Mouse (Mus musculus) heart, postnatal 25 days (tissue): Measurements from ENCODE around the gene Nadk2. TPM values are rescaled to one million over a fixed set of nuclear protein-coding genes. Genes with fewer than 3 reads are reported as not detected.

Source experiments
- DNase-seq: peaks from one replicate; pipeline ENCODE4 v3.0.0; 2022; ENCODE audit warnings: low spot score
- intact Hi-C: fragments of 180-260 bp; cut with DNase I; formaldehyde crosslinking; loops from one replicate; pipeline ENCODE4 v1.15.1; 2025
- total RNA-seq, 2 experiments: library from RNA; stranded (reverse); gene quantifications; 2 replicates each; pipeline ENCODE4 v1.2.3; 2021

Nadk2 gene
- total RNA-seq, 2 experiments from 2014 or later, result 53.9 to 54.1 TPM

GRCm38 (mm10) chr15:9127051-9127791, 56.2 kb downstream of the Nadk2 start:
- intact Hi-C loops, result no loop called here
- DNase-seq, result no peak

- intact Hi-C loops, result no loop called here
- DNase-seq, result no peak
These were observed 59.9 kb downstream of the Nadk2 start for GRCm38 (mm10) chr15:9130772-9131498.

- intact Hi-C loops, result no loop called here
- DNase-seq, result no peak
These were observed 60.4 kb downstream of the Nadk2 start for GRCm38 (mm10) chr15:9131499-9131888.

GRCm38 (mm10) chr15:9132693-9133443, 61.8 kb downstream of the Nadk2 start:
- intact Hi-C loops, result no loop called here
- DNase-seq, result no peak

GRCm38 (mm10) chr15:9134891-9135507, 63.9 kb downstream of the Nadk2 start:
- intact Hi-C loops, result no loop called here
- no peak for DNase-seq

GRCm38 (mm10) chr15:9139447-9139846, 68.4 kb downstream of the Nadk2 start:
- no peak for DNase-seq
- intact Hi-C loops, result no loop called here

GRCm38 (mm10) chr15:9140252-9140680, 69.2 kb downstream of the Nadk2 start, which contains the start of gene Lmbrd2:
Gene Lmbrd2 (plus strand): TSS chr15:9140550.
- DNase-seq, result peak; percentile 94
- intact Hi-C loops, result no loop called here

GRCm38 (mm10) chr15:9140684-9141171, 69.7 kb downstream of the Nadk2 start:
- intact Hi-C loops, result no loop called here
- no peak for DNase-seq

GRCm38 (mm10) chr15:9155325-9155724, 84.3 kb downstream of the Nadk2 start, which contains the start of gene Skp2:
Gene Skp2 (minus strand): TSS chr15:9155425.
- no peak for DNase-seq
- intact Hi-C loops, result no loop called here

Other genes with a start within 250 kb of the Nadk2 start
- not detected for gene Ranbp3l, start 103.3 kb upstream of the Nadk2 start, total RNA-seq
- gene Lmbrd2, start 69.3 kb downstream of the Nadk2 start, total RNA-seq, result 10 to 100 TPM; 10.8 to 12.7 TPM
- gene Skp2, start 84.2 kb downstream of the Nadk2 start, total RNA-seq, result 1 to 10 TPM in 1 of 2 experiments, under 1 TPM in 1; 0.88 to 1.3 TPM
- gene Ugt3a1, start 205.6 kb downstream of the Nadk2 start, total RNA-seq, result not detected